Mouse (Mus musculus) cortical plate, adult 2 months (tissue): ENCODE measurements at regions not wholly inside any gene's neighbourhood (a gene's known extent, or its start where the extent isn't known, plus 50 kb on each side); places are given as distances from the start of the nearest gene placed in this dataset.

Experiments
- CTCF ChIP-seq: fragments of 200-500 bp; IDR thresholded peaks from 2 replicates; pipeline ENCODE4 v1.5.1; 2011; ENCODE audit warnings: mild to moderate bottlenecking, control low read depth, low read length; ENCODE audit not compliant: insufficient read depth; ENCODE audit errors: extremely low read depth
- POLR2A ChIP-seq: fragments of 200-500 bp; IDR thresholded peaks from 2 replicates; pipeline ENCODE4 v1.6.1; 2011; ENCODE audit warnings: mild to moderate bottlenecking, low read length, control low read depth; ENCODE audit not compliant: insufficient read depth; ENCODE audit errors: extremely low read depth

- TF ChIP-seq POLR2A (no peak), CTCF (no peak)
Observed at GRCm38 (mm10) chr3:128362310-128362709, 466.2 kb upstream of the Fam241a start.
